Mouse (Mus musculus) liver, embryonic 13.5 days (tissue): ENCODE measurements around the gene Erp27. TPM values are rescaled to one million over a fixed set of nuclear protein-coding genes. Genes with fewer than 3 reads are reported as not detected.
"Not testable (repeated sequence)": the region's sequence is repeated elsewhere in the genome, so short reads cannot be mapped to it uniquely, and the experiment has no call there.

Source experiments
- ATAC-seq: fragments of 200-750 bp; cut with Nextera tagmentation; 2 replicates; pipeline ENCODE4 v1.8.0; 2017; ENCODE audit warnings: low read depth, mild to moderate bottlenecking, moderate number of reproducible peaks, moderate library complexity
- DNase-seq: peaks from one replicate; pipeline ENCODE4 v3.0.0; 2022
- H3K27ac ChIP-seq: fragments of 300-500 bp; sonication (generic); 2 replicates; pipeline ENCODE4 v1.5.1; 2015; ENCODE audit warnings: moderate library complexity, mild to moderate bottlenecking, inconsistent platforms
- H3K27me3 ChIP-seq: fragments of 300-500 bp; sonication (generic); 2 replicates; pipeline ENCODE4 v1.6.1; 2015; ENCODE audit warnings: mild to moderate bottlenecking, inconsistent platforms
- H3K36me3 ChIP-seq: fragments of 300-500 bp; sonication (generic); 2 replicates; pipeline ENCODE4 v1.6.1; 2015; ENCODE audit warnings: mild to moderate bottlenecking, inconsistent platforms
- H3K4me1 ChIP-seq: fragments of 300-500 bp; sonication (generic); replicated peaks from 2 replicates; pipeline ENCODE4 v1.6.1; 2015; ENCODE audit warnings: inconsistent platforms
- H3K4me2 ChIP-seq: fragments of 300-500 bp; sonication (generic); 2 replicates; pipeline ENCODE4 v1.6.1; 2015; ENCODE audit warnings: inconsistent platforms, mild to moderate bottlenecking, moderate library complexity
- H3K4me3 ChIP-seq: fragments of 300-500 bp; sonication (generic); replicated peaks from 2 replicates; pipeline ENCODE4 v1.5.1; 2015; ENCODE audit warnings: mild to moderate bottlenecking, inconsistent platforms
- H3K9ac ChIP-seq: fragments of 300-500 bp; sonication (generic); 2 replicates; pipeline ENCODE4 v1.6.1; 2015; ENCODE audit warnings: mild to moderate bottlenecking, inconsistent platforms
- H3K9me3 ChIP-seq: fragments of 300-500 bp; sonication (generic); replicated peaks from 2 replicates; pipeline ENCODE4 v1.6.1; 2016; ENCODE audit warnings: inconsistent platforms
- whole genome bisulfite sequencing: fragments of 180-500 bp; shearing (Covaris S2); methylation state at CpG from one replicate; pipeline ENCODE4 v1.1.7; 2015; ENCODE audit not compliant: insufficient replicate concordance; 5-methylcytosine and 5-hydroxymethylcytosine counted together
- polyA plus RNA-seq: library from polyadenylated mRNA; unstranded; fragments of >200 nt; fragmentation: Nextera tagmentation; extraction: Ambion mirVana; gene quantifications from 2 replicates; pipeline ENCODE4 v1.2.1, GENCODE M21; 2015

The Erp27 gene
- polyA plus RNA-seq, 1 experiment from 2014 or later, result 0.20 TPM

- 65% methylated on average over 9 of the region's 9 CpGs for WGBS
- peaks cover 8% of the 10 kb centered on the region for H3K4me1 ChIP-seq
- no peaks in the 10 kb centered on the region for H3K36me3 ChIP-seq
- H3K9ac ChIP-seq, result no peak overlapping the region
- no peak for ATAC-seq
- H3K4me2 ChIP-seq, result no peak overlapping the region
- H3K27me3 ChIP-seq, result no peaks in the 10 kb centered on the region
- no peak overlapping the region for H3K4me3 ChIP-seq
- no peak for DNase-seq
- H3K27ac ChIP-seq, result no peak overlapping the region
- no peaks in the 10 kb centered on the region for H3K9me3 ChIP-seq
Observed at GRCm38 (mm10) chr6:136887854-136888253, 34.1 kb downstream of the Erp27 start.

GRCm38 (mm10) chr6:136884766-136885165 lies 37.2 kb downstream of the Erp27 start:
- H3K9me3 ChIP-seq, H3K4me3 ChIP-seq, DNase-seq, H3K27me3 ChIP-seq, H3K9ac ChIP-seq, ATAC-seq, H3K4me1 ChIP-seq, H3K36me3 ChIP-seq, H3K4me2 ChIP-seq, H3K27ac ChIP-seq: not testable (repeated sequence)
- WGBS, result 37% methylated on average over 1 of the region's 1 CpGs

GRCm38 (mm10) chr6:136883961-136884360 lies 38.0 kb downstream of the Erp27 start:
- H3K27me3 ChIP-seq, result no peaks in the 10 kb centered on the region
- no peak overlapping the region for H3K4me3 ChIP-seq
- 79% methylated on average over 6 of the region's 6 CpGs for WGBS

GRCm38 (mm10) chr6:136883431-136883915 lies 38.5 kb downstream of the Erp27 start:
- H3K27me3 ChIP-seq, result no peaks in the 10 kb centered on the region
- no peak for DNase-seq
- H3K9me3 ChIP-seq, result no peaks in the 10 kb centered on the region
- no peak for ATAC-seq
- H3K27ac ChIP-seq, result no peak overlapping the region
- no peak overlapping the region for H3K4me2 ChIP-seq
- no peak overlapping the region for H3K4me3 ChIP-seq
- WGBS, result 54% methylated on average over 3 of the region's 3 CpGs
- H3K4me1 ChIP-seq, result no peaks in the 10 kb centered on the region
- no peaks in the 10 kb centered on the region for H3K36me3 ChIP-seq
- no peak overlapping the region for H3K9ac ChIP-seq

More at GRCm38 (mm10) chr6:136883961-136884360, 38.0 kb downstream of the Erp27 start:
- no peak overlapping the region for H3K9ac ChIP-seq
- no peak overlapping the region for H3K27ac ChIP-seq
- DNase-seq, result no peak
- H3K4me2 ChIP-seq, result no peak overlapping the region
- H3K4me1 ChIP-seq, result no peaks in the 10 kb centered on the region
- no peaks in the 10 kb centered on the region for H3K36me3 ChIP-seq
- no peaks in the 10 kb centered on the region for H3K9me3 ChIP-seq
- ATAC-seq, result no peak

GRCm38 (mm10) chr6:136881678-136882077 lies 40.3 kb downstream of the Erp27 start:
- no peak overlapping the region for H3K27ac ChIP-seq
- DNase-seq (no peak), ATAC-seq (no peak)
- no peaks in the 10 kb centered on the region for H3K9me3 ChIP-seq
- WGBS, result 60% methylated on average over 8 of the region's 8 CpGs
- H3K36me3 ChIP-seq, result no peaks in the 10 kb centered on the region
- H3K4me3 ChIP-seq, result no peak overlapping the region
- H3K4me1 ChIP-seq, result no peaks in the 10 kb centered on the region
- no peaks in the 10 kb centered on the region for H3K27me3 ChIP-seq
- no peak overlapping the region for H3K9ac ChIP-seq
- H3K4me2 ChIP-seq, result no peak overlapping the region

GRCm38 (mm10) chr6:136875670-136876069 lies 46.3 kb downstream of the Erp27 start, which contains the start of gene Mgp:
Gene Mgp (minus strand): TSS chr6:136875823.
- no peaks in the 10 kb centered on the region for H3K27me3 ChIP-seq
- H3K4me3 ChIP-seq, result no peak within 1 kb of the TSS
- no peak for DNase-seq
- no peak for ATAC-seq
- no peaks in the 10 kb centered on the region for H3K36me3 ChIP-seq
- H3K9ac ChIP-seq, result no peak within 1 kb of the TSS
- no peak within 1 kb of the TSS for H3K4me2 ChIP-seq
- H3K9me3 ChIP-seq, result no peaks in the 10 kb centered on the region
- no peaks in the 10 kb centered on the region for H3K4me1 ChIP-seq
- WGBS, result 52% methylated on average over 9 of the region's 9 CpGs
- H3K27ac ChIP-seq, result no peak within 1 kb of the TSS

- H3K36me3 ChIP-seq, result no peaks in the 10 kb centered on the region
- H3K9ac ChIP-seq, result no peak overlapping the region
- no peak for DNase-seq
- WGBS, result 61% methylated on average over 8 of the region's 8 CpGs
- no peak overlapping the region for H3K27ac ChIP-seq
- H3K4me2 ChIP-seq, result no peak overlapping the region
- no peak for ATAC-seq
- H3K27me3 ChIP-seq, result no peaks in the 10 kb centered on the region
- H3K4me1 ChIP-seq, result no peaks in the 10 kb centered on the region
- H3K9me3 ChIP-seq, result no peaks in the 10 kb centered on the region
- no peak overlapping the region for H3K4me3 ChIP-seq
Observed at GRCm38 (mm10) chr6:136874599-136874998, 47.4 kb downstream of the Erp27 start.

- no peak for ATAC-seq
- WGBS, result 69% methylated on average over 5 of the region's 5 CpGs
Observed at GRCm38 (mm10) chr6:136868921-136869320, 53.1 kb downstream of the Erp27 start.

GRCm38 (mm10) chr6:136866150-136866549 lies 55.8 kb downstream of the Erp27 start:
- Histone ChIP-seq H3K4me2 (no peak overlapping the region), H3K4me3 (no peak overlapping the region), H3K4me1 (peaks cover 18% of the 10 kb centered on the region), H3K9me3 (no peaks in the 10 kb centered on the region), H3K27ac (no peak overlapping the region), H3K9ac (no peak overlapping the region), H3K27me3 (no peaks in the 10 kb centered on the region), H3K36me3 (no peaks in the 10 kb centered on the region)
- WGBS, result 73% methylated on average over 4 of the region's 4 CpGs
- no peak for DNase-seq
- ATAC-seq, result no peak

More at GRCm38 (mm10) chr6:136868921-136869320, 53.1 kb downstream of the Erp27 start:
- Histone ChIP-seq H3K9ac (no peak overlapping the region), H3K36me3 (no peaks in the 10 kb centered on the region), H3K4me3 (no peak overlapping the region), H3K9me3 (no peaks in the 10 kb centered on the region), H3K27ac (no peak overlapping the region), H3K4me1 (peaks cover 16% of the 10 kb centered on the region), H3K27me3 (no peaks in the 10 kb centered on the region), H3K4me2 (no peak overlapping the region)
- DNase-seq, result no peak

GRCm38 (mm10) chr6:136865360-136865759 lies 56.6 kb downstream of the Erp27 start:
- DNase-seq (no peak), ATAC-seq (peak; percentile 80)
- 46% methylated on average over 5 of the region's 5 CpGs for WGBS
- H3K9me3 ChIP-seq, result no peaks in the 10 kb centered on the region
- no peak overlapping the region for H3K9ac ChIP-seq
- peaks cover 25% of the 10 kb centered on the region for H3K4me1 ChIP-seq
- H3K27ac ChIP-seq, result peak overlapping the region; percentile 29; the same call in 1 of the 2 replicates
- no peak overlapping the region for H3K4me2 ChIP-seq
- H3K27me3 ChIP-seq, result no peaks in the 10 kb centered on the region
- H3K36me3 ChIP-seq, result no peaks in the 10 kb centered on the region
- H3K4me3 ChIP-seq, result no peak overlapping the region

- H3K9ac ChIP-seq, result no peak overlapping the region; the same call in 1 of the 2 replicates
- no peak overlapping the region for H3K4me3 ChIP-seq
- 39% methylated on average over 9 of the region's 9 CpGs for WGBS
- no peaks in the 10 kb centered on the region for H3K27me3 ChIP-seq
- DNase-seq (no peak), ATAC-seq (no peak)
- no peak overlapping the region for H3K4me2 ChIP-seq
- peak overlapping the region; percentile 52; the same call in 1 of the 2 replicates for H3K27ac ChIP-seq
- H3K4me1 ChIP-seq, result peaks cover 51% of the 10 kb centered on the region
- peaks cover under 1% of the 10 kb centered on the region; the same call in 1 of the 2 replicates for H3K36me3 ChIP-seq
- no peaks in the 10 kb centered on the region for H3K9me3 ChIP-seq
Observed at GRCm38 (mm10) chr6:136861020-136861419, 61.0 kb downstream of the Erp27 start.

GRCm38 (mm10) chr6:136858420-136858819 lies 63.6 kb downstream of the Erp27 start:
- H3K27ac ChIP-seq, result peak overlapping the region; percentile 99
- DNase-seq (no peak), ATAC-seq (no peak)
- WGBS, result 34% methylated on average over 8 of the region's 8 CpGs
- peaks cover 27% of the 10 kb centered on the region for H3K36me3 ChIP-seq
- H3K4me2 ChIP-seq, result peak overlapping the region; percentile 71
- peak overlapping the region; percentile 91 for H3K9ac ChIP-seq
- H3K4me1 ChIP-seq, result peaks cover 63% of the 10 kb centered on the region
- peak overlapping the region; percentile 80 for H3K4me3 ChIP-seq
- no peaks in the 10 kb centered on the region for H3K27me3 ChIP-seq
- H3K9me3 ChIP-seq, result no peaks in the 10 kb centered on the region
